Mouse (Mus musculus) E14TG2a.4 (cell line): ENCODE results near the gene Megf6.

ENCODE experiments used
- CTCF ChIP-seq: conservative IDR thresholded peaks from 2 replicates; pipeline ENCODE4 v1.5.1; 2014; ENCODE audit warnings: low read length
- POU5F1 ChIP-seq: IDR thresholded peaks from 2 replicates; pipeline ENCODE4 v1.6.1; 2014; ENCODE audit warnings: low read length, borderline replicate concordance

- TF ChIP-seq CTCF (no peak), POU5F1 (no peak)
These were observed 61.8 kb downstream of the Megf6 start for GRCm38 (mm10) chr4:154232295-154232694.
